Mouse (Mus musculus): ENCODE results near the gene Ppp6r1.
"Not testable (repeated sequence)": the region's sequence is repeated elsewhere in the genome, so short reads cannot be mapped to it uniquely, and the experiment has no call there.

Ppp6r1 gene

GRCm38 (mm10) chr7:4612386-4612785 is 46.4 kb downstream of the Ppp6r1 start:
- no peak for DNase-seq

DNA sequence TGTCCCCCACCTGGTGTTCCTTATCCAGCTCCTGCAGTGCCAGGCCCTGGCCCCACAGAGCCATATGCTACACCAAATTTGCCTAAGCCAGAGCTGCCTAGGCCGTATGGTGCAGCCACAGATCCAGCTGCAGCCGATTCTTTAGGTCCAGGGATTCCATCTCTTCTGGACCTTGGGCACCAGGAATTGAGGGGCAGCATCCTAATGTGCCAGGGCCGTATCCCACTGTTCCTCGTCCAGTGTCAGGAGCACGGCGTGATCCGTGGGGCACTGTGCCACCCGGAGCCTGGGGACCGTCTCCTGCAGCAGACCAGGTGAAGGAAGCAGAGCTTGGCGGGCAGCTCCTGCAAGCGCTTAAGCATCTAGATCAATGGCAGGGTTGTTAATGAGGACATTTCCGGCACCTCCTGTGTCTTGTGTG is 46.9 kb downstream of the Ppp6r1 start:
- DNase-seq: peak; percentile 80 to 86

GRCm38 (mm10) chr7:4611511-4611910 is 47.3 kb downstream of the Ppp6r1 start:
- peak; percentile 88 to 90 for DNase-seq

- no peak for DNase-seq
Observed at GRCm38 (mm10) chr7:4608002-4608401, 50.8 kb downstream of the Ppp6r1 start.

GRCm38 (mm10) chr7:4603873-4604272 is 54.9 kb downstream of the Ppp6r1 start, which contains the start of gene Ptprh:
Gene Ptprh (minus strand): TSS chr7:4604041.
- no peak for DNase-seq

GRCm38 (mm10) chr7:4602969-4603368 is 55.9 kb downstream of the Ppp6r1 start:
- no peak for DNase-seq

- not testable (repeated sequence) for DNase-seq
Observed at GRCm38 (mm10) chr7:4597046-4597445, 61.8 kb downstream of the Ppp6r1 start.

Measured in cerebellum, adult 18-20 months (tissue).